Mouse (Mus musculus) heart, postnatal 0 days (tissue): Measurements from ENCODE around the gene Tnrc18. TPM values are rescaled to one million over a fixed set of nuclear protein-coding genes. Genes with fewer than 3 reads are reported as not detected.

Experiments used
- ATAC-seq: fragments of 200-750 bp; cut with Nextera tagmentation; 2 replicates; pipeline ENCODE4 v1.8.0; 2017; ENCODE audit warnings: low read depth, moderate number of reproducible peaks, moderate library complexity; ENCODE audit not compliant: insufficient read depth
- DNase-seq: peaks from one replicate; pipeline ENCODE4 v3.0.0-alpha.2; 2016; ENCODE audit warnings: low spot score
- H3K27ac ChIP-seq: fragments of 300-500 bp; sonication (generic); 2 replicates; pipeline ENCODE4 v1.5.1; 2014; ENCODE audit warnings: low read depth, mild to moderate bottlenecking
- H3K27me3 ChIP-seq: fragments of 300-500 bp; sonication (generic); 2 replicates; pipeline ENCODE4 v1.6.1; 2014; ENCODE audit warnings: low read length, mixed read lengths; ENCODE audit not compliant: control insufficient read depth, insufficient read depth
- H3K36me3 ChIP-seq: fragments of 300-500 bp; sonication (generic); replicated peaks from 2 replicates; pipeline ENCODE4 v1.6.1; 2014; ENCODE audit warnings: low read length, mixed read lengths; ENCODE audit not compliant: control insufficient read depth, insufficient read depth
- H3K4me1 ChIP-seq: fragments of 300-500 bp; sonication (generic); 2 replicates; pipeline ENCODE4 v1.6.1; 2014; ENCODE audit warnings: antibody characterized with exemption; ENCODE audit not compliant: control insufficient read depth, insufficient read depth
- H3K4me2 ChIP-seq: fragments of 300-500 bp; sonication (generic); 2 replicates; pipeline ENCODE4 v1.6.1; 2014; ENCODE audit warnings: low read depth, mild to moderate bottlenecking, low read length, moderate library complexity
- H3K4me3 ChIP-seq: fragments of 300-500 bp; sonication (generic); 2 replicates; pipeline ENCODE4 v1.5.1; 2014; ENCODE audit warnings: low read depth, low read length
- H3K9ac ChIP-seq: fragments of 300-500 bp; sonication (generic); replicated peaks from 2 replicates; pipeline ENCODE4 v1.6.1; 2014; ENCODE audit warnings: low read depth, low read length, mixed read lengths
- H3K9me3 ChIP-seq: fragments of 300-500 bp; sonication (generic); replicated peaks from 2 replicates; pipeline ENCODE4 v1.6.1; 2016; ENCODE audit warnings: low read length; ENCODE audit not compliant: control insufficient read depth
- CTCF ChIP-seq: IDR thresholded peaks from 2 replicates; pipeline ENCODE4 v1.5.1; 2016; ENCODE audit warnings: antibody characterized with exemption, control low read depth, low read depth
- EP300 ChIP-seq: IDR thresholded peaks from 2 replicates; pipeline ENCODE4 v1.6.1; 2016; ENCODE audit warnings: antibody characterized with exemption, low read depth
- WGBS: fragments of 180-500 bp; shearing (Covaris S2); extraction: QIAGEN DNeasy Blood & Tissue Kit; methylation state at CpG from one replicate; pipeline ENCODE4 v1.1.7; 2014; 5-methylcytosine and 5-hydroxymethylcytosine counted together
- polyA plus RNA-seq: library from polyadenylated mRNA; unstranded; fragments of >200 nt; fragmentation: Nextera tagmentation; extraction: Ambion mirVana; gene quantifications from 2 replicates; pipeline ENCODE4 v1.2.1, GENCODE M21; 2015
- total RNA-seq: library from RNA; depleted of rRNA; stranded (reverse); fragments of >200 nt; gene quantifications from 2 replicates; pipeline ENCODE4 v1.2.3, GENCODE M21; 2014; ENCODE audit warnings: low replicate concordance; rRNA removed

Gene Tnrc18
- total RNA-seq = 69.3 and 79.0 TPM in 2 replicates
- 10.4 TPM in 2 replicates for polyA plus RNA-seq

DNA sequence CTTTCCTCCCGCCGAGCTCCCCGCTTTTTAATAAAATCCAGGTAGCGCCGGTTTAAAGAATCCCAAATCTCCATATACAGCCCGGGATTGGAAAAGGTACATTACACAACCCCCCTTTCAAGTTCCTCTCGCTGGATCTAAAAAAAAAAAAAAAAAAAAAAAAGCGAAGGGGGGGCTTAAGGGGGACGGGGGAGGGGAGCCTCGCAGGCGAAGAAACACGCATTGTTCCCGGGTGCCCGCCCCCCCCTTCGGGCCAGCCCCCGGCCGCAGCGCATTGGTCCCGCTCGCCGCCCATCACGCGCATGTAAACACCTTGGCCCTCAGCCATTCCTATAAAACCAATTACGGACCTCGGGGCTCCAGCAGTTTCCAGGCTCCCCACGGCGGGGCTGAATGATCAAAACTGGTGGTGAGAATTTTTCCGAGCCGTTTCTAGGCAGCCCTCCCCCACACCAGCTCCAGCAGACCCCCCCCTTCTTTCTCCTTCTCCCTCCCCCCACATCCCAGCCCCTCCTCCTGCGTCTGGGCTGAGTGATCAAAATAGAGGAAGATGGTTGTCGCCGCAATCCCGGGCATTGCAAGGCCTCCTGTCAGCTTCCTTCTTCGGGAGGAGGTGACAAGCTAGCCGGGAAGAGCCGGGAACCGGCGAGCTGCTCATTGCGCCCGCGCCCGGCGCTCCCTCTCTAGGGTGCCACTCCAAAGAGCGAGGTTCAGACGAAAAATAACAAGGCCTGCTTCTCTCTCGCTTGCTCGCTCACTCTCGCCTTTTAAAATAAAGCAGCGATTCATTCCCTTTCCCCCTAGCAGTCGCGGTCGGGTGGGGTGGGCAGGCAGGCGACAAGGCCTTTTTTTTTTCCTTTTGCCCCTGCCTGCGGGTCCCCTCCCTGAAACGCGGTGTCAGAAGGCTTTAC, at the start of gene Tnrc18:
Gene Tnrc18 (minus strand): TSS at position 139 of the 911 bp plus-strand sequence.
- Histone ChIP-seq H3K4me2 (peak within 1 kb of the TSS; percentile 92), H3K4me3 (peak within 1 kb of the TSS; percentile 88), H3K27me3 (no peaks in the 10 kb centered on the region), H3K36me3 (no peaks in the 10 kb centered on the region), H3K9ac (peak within 1 kb of the TSS; percentile 98), H3K4me1 (peaks cover 3% of the 10 kb centered on the region), H3K27ac (peak within 1 kb of the TSS; percentile 99), H3K9me3 (no peaks in the 10 kb centered on the region)
- no peak for TF ChIP-seq CTCF
- TF ChIP-seq EP300 = peak; percentile 98
- DNase-seq = peak; percentile 99
- under 1% methylated on average over 48 of the region's 56 CpGs for WGBS
- peak; percentile 62 for ATAC-seq

DNA sequence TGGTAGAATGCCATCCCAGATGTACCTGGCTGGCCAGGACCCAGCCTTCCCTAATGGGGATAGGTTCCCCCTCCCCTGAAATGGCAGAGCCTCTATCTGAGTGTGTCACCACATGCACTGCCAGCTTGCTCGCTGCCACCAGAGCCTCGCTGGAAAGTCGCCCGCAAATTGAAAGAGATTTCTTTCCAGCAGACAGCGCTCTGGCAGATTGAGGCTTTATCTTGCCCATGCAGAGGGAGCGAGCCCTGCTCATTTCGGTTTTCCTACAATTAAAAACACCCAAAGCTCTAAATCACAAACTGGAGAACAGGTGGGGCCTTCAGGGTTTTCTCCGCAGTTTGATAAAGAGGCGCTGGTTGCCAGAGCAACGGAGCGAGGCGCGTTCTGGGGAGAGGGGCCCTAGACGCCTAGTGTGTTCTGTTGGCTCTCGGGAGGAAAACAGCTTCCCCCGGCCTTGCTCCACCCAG, 40.3 kb upstream of the Tnrc18 start:
- TF ChIP-seq CTCF (no peak), EP300 (no peak)
- ATAC-seq (no peak), DNase-seq (no peak)
- Histone ChIP-seq H3K4me3 (no peak overlapping the region), H3K27me3 (no peaks in the 10 kb centered on the region), H3K27ac (no peak overlapping the region), H3K9me3 (no peaks in the 10 kb centered on the region; the same call in 1 of the 2 replicates), H3K4me2 (peak overlapping the region; percentile 24; the same call in 1 of the 2 replicates), H3K36me3 (no peaks in the 10 kb centered on the region), H3K4me1 (no peaks in the 10 kb centered on the region), H3K9ac (no peak overlapping the region)
- WGBS = 37% methylated on average over 16 of the region's 16 CpGs

DNA sequence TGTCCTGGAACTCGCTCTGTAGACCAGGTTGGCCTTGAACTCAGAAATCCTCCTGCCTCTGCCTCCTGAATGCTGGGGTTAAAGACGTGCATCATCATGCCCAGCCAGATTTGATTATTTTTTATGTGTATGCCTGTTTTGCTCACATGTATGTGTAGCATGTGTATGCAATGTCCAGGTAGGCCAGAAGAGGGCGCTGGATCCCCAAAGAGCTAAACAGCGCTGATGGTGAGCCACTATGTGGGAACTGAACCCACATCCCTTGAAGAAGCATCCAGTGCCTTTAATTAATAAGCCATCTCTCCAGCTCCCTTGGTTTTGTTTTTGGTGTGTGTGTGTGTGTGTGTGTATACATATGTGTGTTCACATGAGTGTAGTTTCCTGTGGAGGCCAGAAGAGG, 38.9 kb upstream of the Tnrc18 start:
- TF ChIP-seq CTCF = no peak
- TF ChIP-seq EP300 = no peak
- no peaks in the 10 kb centered on the region; the same call in 1 of the 2 replicates for H3K9me3 ChIP-seq
- WGBS = 73% methylated on average over 4 of the region's 4 CpGs
- DNase-seq (no peak), ATAC-seq (no peak)
- no peaks in the 10 kb centered on the region for H3K36me3 ChIP-seq
- H3K4me3 ChIP-seq = no peak overlapping the region
- H3K9ac ChIP-seq = no peak overlapping the region
- no peak overlapping the region for H3K27ac ChIP-seq
- no peak overlapping the region for H3K4me2 ChIP-seq
- H3K4me1 ChIP-seq = no peaks in the 10 kb centered on the region
- no peaks in the 10 kb centered on the region for H3K27me3 ChIP-seq

DNA sequence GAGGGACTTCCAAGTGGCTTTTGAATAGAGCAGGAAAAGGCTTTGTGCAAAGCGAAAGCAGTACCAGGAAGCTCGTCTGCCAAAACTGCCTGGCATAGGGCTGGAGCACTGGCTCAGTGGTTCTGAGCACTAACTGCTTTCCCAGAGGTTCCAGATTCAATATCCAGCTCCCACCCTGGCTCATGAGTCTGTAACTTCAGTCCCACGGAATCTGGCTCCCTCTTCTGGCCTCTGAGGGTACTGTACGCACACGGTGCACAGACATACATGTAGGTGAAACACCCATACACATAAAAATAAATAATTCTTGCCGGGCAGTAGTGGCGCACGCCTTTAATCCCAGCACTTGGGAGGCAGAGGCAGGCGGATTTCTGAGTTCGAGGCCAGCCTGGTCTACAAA, 37.4 kb upstream of the Tnrc18 start:
- H3K36me3 ChIP-seq = no peaks in the 10 kb centered on the region
- H3K9ac ChIP-seq = no peak overlapping the region
- no peak overlapping the region for H3K4me3 ChIP-seq
- H3K4me2 ChIP-seq = no peak overlapping the region
- TF ChIP-seq EP300 = no peak
- peak; percentile 47 for TF ChIP-seq CTCF
- ATAC-seq = no peak
- no peak for DNase-seq
- no peaks in the 10 kb centered on the region for H3K27me3 ChIP-seq
- WGBS = 80% methylated on average over 10 of the region's 10 CpGs
- H3K27ac ChIP-seq = no peak overlapping the region
- H3K9me3 ChIP-seq = no peaks in the 10 kb centered on the region; the same call in 1 of the 2 replicates
- H3K4me1 ChIP-seq = no peaks in the 10 kb centered on the region

GRCm38 (mm10) chr5:142853585-142853984, 36.1 kb upstream of the Tnrc18 start:
- no peak for TF ChIP-seq CTCF
- no peak for TF ChIP-seq EP300
- WGBS = 59% methylated on average over 6 of the region's 6 CpGs
- H3K9me3 ChIP-seq = no peaks in the 10 kb centered on the region; the same call in 1 of the 2 replicates
- H3K27me3 ChIP-seq = no peaks in the 10 kb centered on the region
- DNase-seq (no peak), ATAC-seq (no peak)
- H3K4me1 ChIP-seq = no peaks in the 10 kb centered on the region
- H3K36me3 ChIP-seq = no peaks in the 10 kb centered on the region
- H3K27ac ChIP-seq = no peak overlapping the region
- H3K9ac ChIP-seq = no peak overlapping the region
- H3K4me2 ChIP-seq = no peak overlapping the region
- H3K4me3 ChIP-seq = no peak overlapping the region
